Mouse (Mus musculus) natural killer cell, adult 2 months (primary cell): ENCODE measurements around the gene Borcs8.

Source experiments
- DNase-seq, 2 experiments: peaks; one replicate each; pipeline ENCODE4 v3.0.0; 2022; ENCODE audit warnings: low spot score in 2 of 2

Borcs8 gene

DNA sequence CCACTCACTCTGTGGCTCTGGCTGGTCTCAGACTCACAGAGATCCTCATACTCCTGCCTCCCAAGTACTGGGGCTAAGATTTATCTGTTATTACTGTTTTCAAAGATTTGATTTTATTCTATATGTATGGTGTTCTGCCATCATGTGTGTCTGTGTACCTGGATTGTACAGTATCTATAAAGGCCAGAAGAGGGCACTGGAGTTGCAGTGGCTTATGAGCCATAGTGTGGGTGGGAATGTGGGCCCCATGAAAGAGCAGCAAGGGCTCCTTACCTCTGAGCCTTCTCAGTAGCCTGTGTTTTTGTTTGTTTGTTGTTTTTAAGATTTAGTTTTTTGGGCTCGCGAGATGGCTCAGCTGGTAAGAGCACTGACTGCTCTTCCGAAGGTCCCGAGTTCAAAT is 39.8 kb downstream of the Borcs8 start:
- no peak for DNase-seq

DNA sequence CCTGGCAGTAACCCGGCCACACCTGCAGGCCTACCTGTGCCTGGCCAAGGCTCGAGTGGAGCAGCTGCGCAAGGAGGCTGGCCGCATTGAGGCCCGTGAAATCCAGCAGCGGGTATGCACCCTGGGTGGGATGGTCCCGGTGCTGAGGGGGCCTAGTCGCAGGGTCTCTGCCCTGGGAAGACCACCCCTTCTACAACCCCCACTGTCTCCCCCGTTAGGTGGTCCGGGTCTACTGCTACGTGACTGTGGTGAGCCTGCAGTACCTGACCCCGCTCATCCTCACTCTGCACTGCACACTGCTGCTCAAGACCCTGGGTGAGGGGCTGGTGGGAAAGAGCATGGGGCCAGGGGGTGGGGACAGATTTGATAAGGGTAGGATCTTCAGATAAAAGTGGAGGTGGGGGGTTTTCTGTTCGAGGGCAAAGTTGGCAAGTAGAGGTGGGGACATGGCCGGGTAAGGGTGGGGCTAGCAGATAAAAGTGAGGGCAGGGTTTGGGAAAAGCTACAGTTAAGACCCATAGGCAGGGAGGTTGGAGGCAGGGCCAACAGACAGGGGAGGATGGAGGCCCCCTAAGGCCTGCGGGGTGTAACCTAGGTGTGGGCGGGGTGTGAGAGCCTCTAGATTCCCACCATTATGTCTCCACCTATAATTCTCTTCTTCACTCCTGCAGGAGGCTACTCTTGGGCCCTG is 42.1 kb downstream of the Borcs8 start:
- no peak for DNase-seq

DNA sequence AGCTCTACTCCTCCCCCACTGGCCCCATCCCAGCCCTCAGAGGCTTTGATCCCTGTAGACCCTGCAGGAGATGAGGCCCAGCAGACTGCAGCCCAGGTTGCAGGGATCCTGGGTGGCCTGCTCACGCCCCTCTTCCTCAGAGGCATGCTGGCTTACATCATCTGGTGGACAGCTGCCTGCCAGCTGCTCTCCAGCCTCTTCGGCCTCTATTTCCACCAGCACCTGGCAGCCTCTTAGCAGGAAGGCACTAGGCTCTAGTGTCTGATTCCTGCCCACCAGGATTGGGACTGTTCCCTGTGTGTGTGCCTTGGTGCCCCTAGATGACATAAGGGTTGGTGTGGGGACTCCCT is 42.6 kb downstream of the Borcs8 start:
- no peak for DNase-seq

DNA sequence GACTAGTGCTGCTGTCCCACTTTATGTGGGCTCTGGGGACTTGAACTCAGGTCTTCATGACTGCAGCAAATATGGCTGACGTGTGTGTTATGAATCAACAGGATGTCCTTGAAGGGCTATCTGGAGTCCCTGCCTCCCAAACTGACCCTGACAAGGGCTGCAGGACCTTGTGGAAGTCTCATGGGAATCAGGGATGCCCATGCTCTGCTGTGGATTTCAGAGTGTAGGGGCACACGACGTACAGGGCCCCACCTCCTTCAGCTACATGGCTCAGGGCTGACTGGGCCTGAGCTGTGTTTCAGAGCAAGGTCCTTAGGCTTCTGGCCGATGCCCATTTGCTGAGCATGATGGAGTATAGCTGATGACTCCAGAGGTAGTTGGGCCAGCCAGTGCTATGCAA is 43.9 kb downstream of the Borcs8 start:
- DNase-seq, result no peak

DNA sequence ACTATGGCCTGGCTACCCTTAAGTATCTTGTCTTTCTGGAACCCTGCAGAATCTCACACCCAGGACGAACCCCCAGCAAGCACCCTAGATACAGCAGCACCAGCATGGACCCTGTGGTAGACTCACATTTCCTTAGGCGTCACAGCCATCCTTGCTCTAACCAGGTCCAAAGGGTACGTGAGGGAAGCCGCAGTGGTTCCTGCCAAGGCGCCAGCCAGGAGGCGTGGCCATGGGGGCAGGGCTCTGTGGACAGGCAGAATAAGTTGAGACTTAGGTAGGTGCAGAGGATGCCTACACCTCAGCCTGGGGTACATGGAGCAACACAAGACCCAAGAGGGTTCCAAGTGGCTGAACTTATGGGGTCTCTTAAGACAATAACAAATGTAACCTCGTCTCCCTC is 49.4 kb downstream of the Borcs8 start:
- no peak for DNase-seq

DNA sequence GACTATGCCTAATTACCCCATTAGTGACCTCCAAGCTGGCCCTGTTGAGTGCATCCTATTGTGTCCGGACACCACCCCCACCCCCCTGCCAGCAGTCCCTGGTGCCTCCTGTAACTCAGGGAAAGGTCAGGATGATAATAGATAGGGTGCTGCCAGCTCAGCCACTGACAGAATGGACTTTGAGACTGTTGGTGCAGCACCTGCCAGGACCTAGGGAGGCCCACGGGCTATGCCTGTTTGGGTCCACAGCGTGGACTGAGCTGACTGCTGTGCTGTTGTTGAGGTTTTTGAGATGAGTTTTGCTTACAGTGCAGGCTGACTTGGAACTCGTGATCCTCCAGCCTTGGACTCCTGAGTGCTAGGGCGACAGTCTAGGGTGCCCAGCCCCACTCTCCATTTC is 53.9 kb downstream of the Borcs8 start:
- no peak for DNase-seq

DNA sequence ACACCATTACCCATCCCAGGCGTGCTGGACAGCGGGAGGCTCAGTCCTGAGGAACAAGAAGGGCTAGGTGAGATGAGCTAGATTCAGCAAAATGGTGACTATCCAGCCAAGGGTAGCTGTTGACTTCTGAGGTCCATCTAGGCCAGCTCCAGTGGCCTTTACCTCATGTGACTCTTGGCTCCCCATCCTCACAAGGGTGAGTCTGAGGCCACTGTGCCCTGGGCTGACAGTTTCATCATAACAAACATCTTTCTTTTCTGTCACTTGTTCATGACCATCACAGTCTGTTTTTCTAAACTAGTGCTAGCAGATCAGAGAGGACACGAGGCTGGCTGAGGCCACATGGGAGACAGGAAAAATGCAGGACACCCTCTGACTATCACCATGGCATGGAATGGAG is 54.9 kb downstream of the Borcs8 start:
- DNase-seq, result no peak

DNA sequence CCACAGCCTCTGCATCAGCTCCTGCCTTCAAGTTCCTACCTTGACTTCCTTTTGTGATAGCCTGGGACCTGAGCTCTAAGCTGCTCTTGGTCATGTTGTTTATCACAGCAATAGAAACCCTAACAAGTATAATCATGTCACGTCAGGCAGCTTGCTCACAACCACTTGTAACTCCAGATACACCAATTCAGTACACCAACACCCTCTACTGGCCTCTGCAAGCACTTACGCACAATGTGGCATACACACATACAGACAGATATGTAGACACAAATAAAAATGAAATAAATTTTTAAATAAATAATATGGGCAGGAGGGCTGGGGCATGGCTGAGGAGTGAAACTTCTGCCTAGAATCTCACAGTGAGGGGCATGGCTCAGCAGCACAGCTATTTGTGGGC is 56.5 kb downstream of the Borcs8 start:
- DNase-seq, result no peak
